Mouse (Mus musculus) C2C12 (cell line): ENCODE results near the gene Pde10a.

Experiments
- CTCF ChIP-seq: IDR thresholded peaks from one replicate; pipeline ENCODE4 v1.5.1; 2011; ENCODE audit not compliant: control insufficient read depth, insufficient read depth, insufficient read length
- FOSL1 ChIP-seq: IDR thresholded peaks from one replicate; pipeline ENCODE4 v1.8.0; 2011; ENCODE audit warnings: mild to moderate bottlenecking, low read length; ENCODE audit not compliant: poor library complexity, insufficient read depth, severe bottlenecking

GRCm38 (mm10) chr17:8505669-8506426 lies 19.3 kb upstream of the Pde10a start:
- no peak for TF ChIP-seq FOSL1
- no peak for TF ChIP-seq CTCF
